Mouse (Mus musculus) thymus, adult 18-20 months (tissue): ENCODE results near the gene Clcf1.

Experiments used
- DNase-seq, 2 experiments: peaks; one replicate each; pipeline ENCODE4 v3.0.0; 2022; ENCODE audit warnings: mixed read lengths in 2 of 2

Clcf1 gene

DNA sequence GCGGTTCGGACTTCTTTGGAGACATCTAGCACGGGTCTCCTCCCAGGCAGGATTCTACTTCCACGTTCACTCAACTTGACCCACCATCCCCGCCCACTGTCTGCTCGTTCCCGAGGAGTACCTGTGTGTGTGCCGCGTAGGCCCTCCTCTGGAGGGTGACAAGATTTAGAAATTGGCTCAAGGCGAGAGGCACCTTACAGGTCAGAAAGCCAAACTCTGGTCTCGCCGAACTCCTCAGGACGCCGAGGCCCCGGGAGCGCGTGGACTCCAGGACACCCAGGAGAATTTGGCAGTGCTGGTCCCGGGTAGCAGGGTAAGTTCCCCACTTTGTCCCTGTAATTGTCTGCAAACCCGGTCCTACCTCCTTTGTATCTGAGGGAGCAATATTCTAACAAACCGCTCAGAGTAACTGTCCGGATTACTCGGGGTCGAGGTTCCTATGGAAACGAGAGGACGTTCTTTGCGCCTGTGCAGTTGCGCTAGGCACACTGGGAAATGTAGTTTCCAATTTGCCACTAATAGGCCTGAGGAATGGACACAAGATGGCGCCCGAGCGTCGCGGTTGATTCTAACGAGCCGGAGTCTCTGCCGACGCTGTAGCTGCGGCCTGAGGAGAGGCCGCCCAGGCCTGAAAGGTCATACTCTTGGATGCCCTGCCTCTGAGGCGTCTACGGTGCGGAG lies 43.3 kb downstream of the Clcf1 start:
- DNase-seq = peak; percentile 76 to 86

GRCm38 (mm10) chr19:4257897-4258252 lies 43.8 kb downstream of the Clcf1 start:
- no peak for DNase-seq

- no peak for DNase-seq
Observed at GRCm38 (mm10) chr19:4261038-4261698, 47.1 kb downstream of the Clcf1 start.

GRCm38 (mm10) chr19:4262756-4263155 lies 48.7 kb downstream of the Clcf1 start:
- no peak for DNase-seq

GRCm38 (mm10) chr19:4263702-4264101 lies 49.7 kb downstream of the Clcf1 start:
- no peak for DNase-seq

DNA sequence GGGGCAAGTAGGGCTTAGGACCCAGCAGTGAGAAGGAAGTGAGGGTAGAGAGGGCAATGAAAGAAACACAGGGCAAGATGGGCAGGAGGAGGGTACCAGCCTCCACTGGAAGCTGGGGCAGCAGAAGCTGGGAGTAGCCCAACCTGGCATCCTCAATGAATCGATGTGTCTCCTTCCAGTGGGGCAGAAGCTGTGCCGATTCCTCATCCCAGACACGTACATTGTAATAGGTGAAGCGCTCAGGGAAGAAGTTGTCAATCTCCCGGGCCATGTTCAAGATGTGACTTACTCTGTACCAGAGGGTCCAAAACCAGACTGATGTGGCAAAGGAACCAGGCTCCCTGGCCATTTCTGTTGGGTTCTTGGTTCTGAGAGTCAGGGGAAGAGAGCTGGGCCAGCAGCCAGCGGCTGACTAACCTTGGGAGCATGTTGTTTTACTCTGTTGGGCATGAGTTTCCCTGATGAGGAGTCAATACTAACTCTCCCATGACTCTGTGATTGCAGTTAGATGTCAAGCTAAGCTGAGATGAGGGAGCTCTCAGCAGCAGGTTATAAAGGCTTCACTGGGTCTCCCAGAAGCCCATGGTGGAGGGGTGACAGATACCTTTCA lies 50.2 kb downstream of the Clcf1 start:
- no peak for DNase-seq

DNA sequence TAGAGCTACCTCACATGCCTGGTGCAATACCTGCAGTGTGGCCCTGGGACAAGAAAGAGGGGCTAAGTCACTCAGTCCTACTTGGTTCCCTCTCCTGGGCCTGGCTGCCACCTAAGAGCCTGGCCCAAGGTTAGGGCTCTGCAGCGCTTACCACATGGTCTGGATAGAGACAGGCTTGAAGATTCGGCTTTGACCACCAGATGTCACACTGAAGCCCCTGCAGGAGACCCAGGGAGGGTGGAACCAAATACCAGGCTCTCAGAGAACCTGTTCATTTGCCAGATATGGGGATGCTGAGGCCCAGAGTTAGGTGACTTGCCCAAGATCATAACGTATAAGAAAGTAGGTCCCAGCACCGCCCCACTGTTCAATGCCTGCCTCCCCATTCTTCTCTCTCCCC lies 51.9 kb downstream of the Clcf1 start:
- no peak for DNase-seq

DNA sequence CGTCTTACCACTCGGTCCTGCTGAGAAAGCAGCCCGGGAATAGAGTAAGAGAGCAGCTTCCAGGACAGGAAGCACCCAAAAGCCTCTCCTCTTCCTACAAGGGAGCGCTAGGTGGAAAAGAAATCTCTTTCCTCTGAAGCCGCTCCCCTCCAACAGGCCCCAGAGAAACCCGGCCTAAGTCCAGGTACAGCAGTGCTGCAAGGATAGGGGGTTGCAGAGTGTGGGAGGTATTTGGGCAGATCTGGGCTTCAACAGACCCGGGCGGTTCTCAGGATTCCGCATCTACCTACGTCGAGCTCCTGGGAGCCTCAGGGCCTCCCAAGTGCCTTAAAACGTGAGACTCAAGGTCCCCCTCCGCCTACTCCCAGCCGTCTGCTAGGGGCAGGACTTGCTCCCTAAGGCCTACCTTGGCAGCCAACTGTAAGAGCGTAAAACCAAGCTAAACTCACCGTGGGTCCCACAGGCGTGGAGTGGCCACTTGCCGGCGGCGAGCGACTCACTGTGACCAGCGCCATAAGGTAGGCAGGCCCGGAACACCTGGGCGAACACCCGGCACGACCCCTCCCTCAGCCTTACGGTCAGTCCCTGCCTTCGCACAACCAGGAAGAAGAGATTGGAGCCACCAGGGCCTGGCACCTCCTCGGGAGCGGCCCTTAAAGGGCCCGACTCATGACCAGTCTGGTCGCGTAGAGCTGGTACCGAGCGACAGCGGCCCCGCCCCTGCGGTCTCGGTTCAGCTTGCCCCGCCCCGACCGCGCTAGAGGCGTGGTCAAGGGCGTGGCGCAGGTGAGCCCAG lies 54.7 kb downstream of the Clcf1 start, which contains the start of gene Ssh3:
Gene Ssh3, minus strand, starts transcription at position 615 of the 796 bp plus-strand sequence.
- peak in 1 of 2 experiments; percentile 54 for DNase-seq

GRCm38 (mm10) chr19:4270187-4270586 lies 56.1 kb downstream of the Clcf1 start:
- no peak for DNase-seq

GRCm38 (mm10) chr19:4270972-4271371 lies 56.9 kb downstream of the Clcf1 start:
- DNase-seq = no peak
